Mouse (Mus musculus) urinary bladder, postnatal 36 days (tissue): Measurements from ENCODE around the gene Tmem179b.

Experiments
- DNase-seq, 2 experiments: peaks; one replicate each; pipeline ENCODE4 v3.0.0; 2022; ENCODE audit warnings: low spot score in 2 of 2, mixed read lengths in 1 of 2

The Tmem179b gene

GRCm38 (mm10) chr19:8774086-8774835 is at the start of gene Tmem179b:
TSS of gene Tmem179b (minus strand) at chr19:8774467.
- DNase-seq: peak; percentile 95 to 97

DNA sequence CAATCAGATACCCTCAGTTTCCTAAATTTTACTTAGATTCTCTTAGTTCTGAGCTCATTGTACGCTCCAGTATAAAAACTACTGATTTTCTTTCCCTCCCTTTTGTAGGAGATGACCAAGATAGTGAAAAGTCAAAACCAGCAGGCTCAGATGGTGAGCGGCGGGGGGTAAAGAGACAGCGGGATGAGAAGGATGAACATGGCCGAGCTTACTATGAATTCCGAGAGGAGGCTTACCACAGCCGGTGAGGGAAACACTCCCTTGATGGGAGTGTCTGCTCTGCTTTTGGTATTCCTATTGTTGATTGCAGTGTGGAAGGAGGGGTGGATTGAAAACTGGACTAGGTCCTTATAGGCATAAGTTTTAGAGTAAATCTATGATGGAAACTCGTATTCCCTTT is 48.4 kb upstream of the Tmem179b start:
- no peak for DNase-seq

DNA sequence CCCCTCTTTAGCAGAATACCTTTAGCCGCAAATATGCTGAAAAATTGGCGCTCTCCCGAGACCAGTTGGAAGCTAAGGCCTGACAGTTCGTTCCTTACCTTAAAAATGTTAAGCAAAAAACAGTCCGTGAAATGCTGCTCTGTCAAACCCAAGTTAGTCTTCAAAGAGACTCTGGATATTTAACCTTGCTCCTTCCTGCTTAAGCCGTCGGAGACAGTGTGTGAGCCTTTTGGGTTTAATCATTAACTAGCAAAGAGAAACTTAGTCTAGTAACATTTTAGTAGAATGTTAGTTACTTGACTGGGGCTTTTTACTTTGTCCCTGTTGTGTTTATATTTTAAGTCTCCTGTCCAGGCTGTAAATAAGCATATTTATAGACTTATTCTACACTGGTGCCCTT is 46.9 kb upstream of the Tmem179b start:
- DNase-seq: no peak

DNA sequence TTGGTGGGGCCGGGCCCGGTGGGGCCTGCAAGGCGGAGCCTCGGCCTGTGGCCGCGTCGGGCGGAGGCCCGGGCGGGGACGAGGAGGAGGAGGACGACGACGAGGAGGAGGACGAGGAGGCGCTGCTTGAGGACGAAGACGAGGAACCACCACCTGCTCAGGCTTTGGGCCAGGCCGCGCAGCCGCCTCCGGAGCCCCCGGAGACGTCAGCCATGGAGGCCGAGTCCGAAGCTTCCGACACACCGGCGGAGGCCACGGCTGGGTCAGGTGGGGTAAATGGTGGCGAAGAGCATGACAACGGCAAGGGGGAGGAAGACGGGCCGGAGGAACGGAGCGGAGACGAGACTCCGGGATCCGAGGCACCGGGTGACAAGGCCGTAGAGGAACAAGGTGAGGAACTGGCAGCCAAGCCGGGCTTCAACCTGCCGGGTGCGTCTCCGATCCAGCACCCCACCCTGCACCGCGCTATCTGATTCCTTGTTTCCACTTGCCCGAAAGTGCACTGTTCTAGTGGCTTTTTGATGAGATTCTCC is 46.2 kb upstream of the Tmem179b start:
- DNase-seq: no peak

GRCm38 (mm10) chr19:8819596-8820423 is 45.5 kb upstream of the Tmem179b start, which contains the start of gene Hnrnpul2:
TSS of gene Hnrnpul2 (plus strand) at chr19:8820010.
- DNase-seq: peak; percentile 94 to 98

GRCm38 (mm10) chr19:8818801-8819595 is 44.7 kb upstream of the Tmem179b start, which contains the start of gene Ttc9c:
TSS of gene Ttc9c (minus strand) at chr19:8819333.
- DNase-seq: peak in 1 of 2 experiments; percentile 98

GRCm38 (mm10) chr19:8818301-8818798 is 44.1 kb upstream of the Tmem179b start:
- no peak for DNase-seq

- DNase-seq: no peak
These were observed 42.7 kb upstream of the Tmem179b start for GRCm38 (mm10) chr19:8817001-8817400.

- DNase-seq: no peak
These were observed 41.5 kb upstream of the Tmem179b start for GRCm38 (mm10) chr19:8815812-8816211.

DNA sequence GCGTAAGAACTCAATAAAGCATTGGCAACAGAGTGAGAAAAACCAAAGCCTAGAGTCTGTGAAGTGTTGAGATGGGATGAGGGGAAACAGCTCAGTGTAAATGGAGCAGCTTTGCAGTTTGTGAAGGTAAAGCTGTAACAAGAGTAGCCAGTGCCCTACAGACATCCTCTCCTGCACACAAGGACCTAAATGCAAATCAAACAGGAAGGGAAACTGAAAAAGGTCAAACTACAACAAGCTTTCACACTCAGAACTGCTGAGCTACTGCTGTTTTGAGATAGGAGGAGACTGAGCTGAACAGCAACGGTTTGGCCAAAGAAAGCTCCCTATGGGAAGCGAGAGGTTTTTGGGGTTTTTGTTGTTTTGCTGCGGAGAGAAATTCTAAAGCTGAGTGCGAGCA is 32.5 kb upstream of the Tmem179b start:
- no peak for DNase-seq

- no peak for DNase-seq
These were observed 29.8 kb upstream of the Tmem179b start for GRCm38 (mm10) chr19:8803879-8804660.

DNA sequence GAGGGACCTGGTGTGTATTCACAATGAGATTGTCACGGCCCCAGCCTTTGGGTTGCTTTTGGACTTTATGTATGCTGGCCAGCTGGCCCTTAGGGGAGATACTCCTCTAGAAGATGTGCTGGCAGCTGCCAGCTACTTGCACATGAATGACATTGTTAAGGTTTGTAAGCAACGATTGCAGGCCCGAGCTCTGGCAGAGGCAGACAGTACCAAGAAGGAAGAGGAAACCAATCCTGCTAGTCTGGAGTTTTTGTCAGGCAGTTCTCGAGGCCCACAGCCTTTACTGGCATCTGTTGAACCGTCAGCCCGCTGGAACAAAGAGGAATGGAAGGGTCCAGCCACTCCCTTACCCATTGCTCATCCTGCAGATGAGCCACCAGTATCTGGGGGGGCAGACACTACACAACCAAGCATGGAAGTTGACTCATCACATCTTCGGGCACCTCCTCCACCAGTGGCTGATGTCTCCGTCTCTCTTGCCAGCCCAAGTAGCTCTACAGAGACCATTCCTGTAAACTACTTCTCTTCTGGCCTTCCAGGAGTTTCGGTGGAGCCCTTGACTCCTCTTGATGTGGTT is 29.0 kb upstream of the Tmem179b start:
- DNase-seq: no peak

GRCm38 (mm10) chr19:8802130-8802821 is 28.0 kb upstream of the Tmem179b start, which contains the start of gene Zbtb3:
TSS of gene Zbtb3 (plus strand) at chr19:8802555.
- DNase-seq: peak; percentile 88 to 94

- no peak for DNase-seq
These were observed 24.7 kb upstream of the Tmem179b start for GRCm38 (mm10) chr19:8798947-8799315.

DNA sequence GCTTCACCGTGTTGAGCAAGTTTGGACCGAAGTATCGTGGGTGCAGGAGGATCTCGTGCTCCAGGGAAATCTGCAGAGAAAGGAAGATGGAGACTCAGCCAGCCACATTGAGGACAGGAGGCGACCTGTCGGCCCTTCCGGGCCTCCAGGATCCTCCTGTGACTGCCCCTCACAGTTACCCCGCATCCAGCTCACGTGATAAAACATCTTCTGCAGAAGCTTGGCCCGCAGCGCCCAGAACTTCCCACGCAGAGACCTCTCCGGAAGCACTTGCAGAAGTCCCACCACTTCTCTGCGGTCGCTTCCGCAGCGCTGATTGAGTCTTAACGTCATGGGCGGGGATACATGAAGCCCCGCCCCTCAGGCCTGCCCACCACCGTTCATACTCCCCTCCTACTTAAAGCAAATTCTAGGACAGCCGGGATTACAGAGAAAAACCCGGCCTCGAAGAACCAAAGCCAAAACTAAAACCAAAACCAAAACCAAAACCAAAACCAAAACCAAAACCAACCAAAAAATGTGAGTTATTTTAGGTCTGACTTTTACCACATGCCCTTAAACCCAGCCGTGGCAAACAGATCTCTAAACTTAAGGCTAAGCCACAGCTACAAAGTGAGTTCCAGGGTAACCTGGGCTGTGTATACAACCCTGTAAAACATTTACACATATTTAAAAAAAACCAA is 24.1 kb upstream of the Tmem179b start, which contains the start of gene Polr2g:
Gene Polr2g (minus strand): TSS at position 314 of the 683 bp plus-strand sequence.
- DNase-seq: peak; percentile 83 to 91

DNA sequence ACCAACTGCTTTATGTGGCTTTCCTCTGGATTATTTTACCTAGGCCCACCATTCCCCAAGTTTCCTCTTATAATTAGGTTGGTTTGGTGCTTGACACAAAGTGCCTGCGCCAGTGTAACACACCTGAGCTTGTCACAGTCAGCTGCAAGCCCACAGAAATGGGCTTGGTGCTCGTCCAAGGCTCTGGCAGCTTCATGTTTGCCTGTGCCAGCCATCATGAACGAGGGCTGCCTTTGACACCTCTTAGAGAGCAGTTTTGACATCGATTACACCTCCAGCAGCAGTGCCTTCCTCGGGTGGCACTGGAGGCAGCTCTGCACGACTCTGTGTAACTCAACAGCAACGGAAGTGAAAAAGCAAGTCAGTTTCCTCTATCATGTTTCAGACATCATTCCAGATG is 15.9 kb upstream of the Tmem179b start:
- no peak for DNase-seq

DNA sequence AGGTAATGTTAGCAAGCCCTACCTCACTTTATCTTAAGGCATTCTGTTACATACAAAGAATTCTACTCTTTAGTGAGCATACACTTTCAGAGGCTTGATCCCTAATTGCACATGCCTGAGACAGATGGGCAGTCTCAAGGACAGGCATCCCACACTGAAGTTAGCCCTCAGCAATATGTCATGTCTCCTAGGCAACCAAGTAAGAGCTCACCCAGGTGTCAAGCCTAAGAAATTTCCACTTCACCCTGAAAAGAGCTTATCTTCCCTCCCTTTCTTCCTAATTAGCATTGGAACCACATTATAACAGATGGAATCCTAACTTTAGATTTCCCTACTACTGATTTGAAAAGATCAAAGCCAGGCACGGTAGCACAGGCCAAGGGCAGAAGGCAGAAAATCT is 14.9 kb upstream of the Tmem179b start:
- no peak for DNase-seq

- no peak for DNase-seq
These were observed 14.3 kb upstream of the Tmem179b start for GRCm38 (mm10) chr19:8788521-8788920.
